Mouse (Mus musculus) CH12F3 (cell line): ENCODE measurements around the gene Foxl1.
"Not testable (repeated sequence)": the region's sequence is repeated elsewhere in the genome, so short reads cannot be mapped to it uniquely, and the experiment has no call there.

Experiments
- in situ Hi-C: fragments of 300-500 bp; cut with MboI; formaldehyde crosslinking; loops from 2 replicates; pipeline ENCODE4 v1.14.3; 2020; ENCODE audit warnings: low sequenced_read_pairs

Gene Foxl1

GRCm38 (mm10) chr8:121120456-121121419 is 7.0 kb upstream of the Foxl1 start:
- in situ Hi-C loops, result loop anchor here (10.0 to 25.0 kb wide), 2 partner anchors 267 to 394 kb away; no protein-coding TSS in a partner anchor

DNA sequence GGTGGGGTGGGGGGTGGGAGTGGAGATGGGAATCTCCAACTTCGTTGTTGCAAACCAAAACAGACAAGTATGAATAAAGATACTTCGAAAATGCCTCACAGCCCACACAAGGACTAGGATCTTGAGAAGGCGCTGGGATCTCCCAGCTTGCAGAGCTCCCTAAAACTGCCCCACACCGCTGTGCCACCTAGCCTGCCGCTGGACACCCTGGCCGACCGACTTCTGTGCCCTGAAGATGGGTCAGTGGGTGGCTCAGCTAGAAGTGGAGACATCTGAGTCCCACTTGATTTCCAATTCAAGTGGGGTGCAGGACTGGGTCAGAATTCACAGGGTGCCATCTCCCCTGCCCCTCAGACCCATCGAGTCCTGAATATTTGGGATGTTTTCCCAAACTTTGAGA is 6.0 kb upstream of the Foxl1 start:
- in situ Hi-C loops, result loop anchor here (10.0 to 25.0 kb wide), 2 partner anchors 266 to 393 kb away; no protein-coding TSS in a partner anchor

DNA sequence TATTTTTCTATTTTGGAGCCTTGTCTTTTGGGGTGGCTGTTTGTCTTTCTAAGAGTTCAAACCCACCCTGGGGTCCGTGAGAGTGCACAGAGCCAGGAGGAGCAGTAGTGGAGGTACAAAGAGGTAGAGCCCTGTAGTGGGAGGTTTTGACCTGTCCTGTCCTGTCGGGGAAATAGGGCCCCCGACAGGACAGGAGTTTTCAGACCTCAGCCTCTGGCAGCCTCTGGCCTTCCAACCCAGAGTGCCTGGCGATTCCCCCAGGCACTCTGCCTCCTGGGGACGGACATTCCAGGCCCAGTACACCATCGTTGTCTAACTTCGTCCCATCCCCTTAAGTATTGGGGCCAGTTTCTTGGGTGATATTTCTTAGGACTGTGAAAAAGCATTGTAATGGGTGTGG is 5.4 kb upstream of the Foxl1 start:
- in situ Hi-C loops, result loop anchor here (10.0 to 25.0 kb wide), 2 partner anchors 265 to 392 kb away; no protein-coding TSS in a partner anchor

DNA sequence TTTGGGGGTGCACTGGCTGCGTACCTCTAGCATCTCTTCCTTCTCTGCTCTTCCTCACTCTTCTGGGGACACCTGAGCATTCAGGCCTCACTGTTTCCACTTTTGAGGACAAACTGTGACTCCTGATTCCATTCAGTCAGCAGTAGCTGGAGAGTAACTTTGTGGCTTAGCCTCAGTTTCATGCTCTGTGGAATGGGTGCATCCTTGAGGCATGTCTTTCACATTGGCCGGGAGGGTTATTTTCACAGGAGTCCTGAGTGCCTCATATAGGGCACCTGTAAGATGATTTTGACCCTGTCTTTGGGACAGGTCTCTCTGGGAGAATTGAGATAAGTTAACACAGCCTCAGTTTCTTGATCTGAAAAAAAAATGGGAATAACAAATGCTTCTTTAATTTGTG is 4.6 kb upstream of the Foxl1 start:
- in situ Hi-C loops, result loop anchor here (10.0 to 25.0 kb wide), 2 partner anchors 264 to 392 kb away; no protein-coding TSS in a partner anchor

GRCm38 (mm10) chr8:121124547-121125239 is 3.0 kb upstream of the Foxl1 start:
- in situ Hi-C loops, result loop anchor here (10.0 to 25.0 kb wide), 2 partner anchors 263 to 390 kb away; no protein-coding TSS in a partner anchor

DNA sequence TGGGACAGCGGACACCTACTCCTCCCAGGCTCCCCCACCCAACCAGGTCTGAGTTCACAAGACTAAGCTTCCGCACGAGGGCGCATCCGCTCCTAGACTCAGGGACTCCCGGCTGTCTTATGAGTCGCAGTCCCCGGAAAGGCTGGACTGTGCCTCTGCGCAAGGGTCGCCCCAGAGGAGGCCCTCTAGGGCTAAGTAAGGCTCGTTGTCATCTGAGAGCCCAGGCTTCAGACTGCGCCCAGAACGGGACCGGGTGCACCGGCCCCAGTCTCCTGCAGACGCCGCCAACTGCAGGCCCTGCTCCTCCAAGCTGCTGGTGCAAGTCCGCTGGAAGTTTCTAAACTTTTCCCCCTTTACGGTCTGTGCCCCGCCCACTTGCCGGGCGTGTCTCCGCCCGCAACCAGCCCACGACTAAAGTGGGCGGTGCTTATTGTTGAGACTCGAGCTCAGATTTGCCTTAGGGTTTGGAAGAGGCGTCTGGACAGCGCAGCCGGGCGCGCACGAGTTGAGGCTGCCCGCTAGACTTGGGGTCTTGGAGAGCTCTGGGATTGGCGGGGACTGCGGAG is 2.3 kb upstream of the Foxl1 start:
- in situ Hi-C loops, result loop anchor here (10.0 kb wide), 1 partner anchor 389 kb away; no protein-coding TSS in a partner anchor

DNA sequence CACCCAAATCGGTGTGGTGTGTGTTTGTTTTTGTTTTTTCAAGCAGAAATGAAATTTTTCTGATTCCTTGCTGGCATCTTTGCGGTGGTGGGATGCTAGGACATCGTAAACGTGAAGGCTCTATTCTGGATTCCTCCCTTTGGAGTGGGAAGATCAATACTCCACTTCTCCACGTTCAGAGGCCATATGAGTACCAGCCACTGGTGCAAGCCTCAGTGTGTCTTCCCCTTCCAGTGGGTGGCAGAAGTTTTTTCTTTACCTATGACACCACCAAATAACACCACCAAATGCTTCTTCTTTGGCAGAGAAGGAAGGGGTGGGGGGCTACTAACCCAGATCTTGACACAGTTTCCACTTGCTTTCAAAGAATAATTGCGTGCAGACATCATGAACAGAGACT is 1.5 kb upstream of the Foxl1 start:
- in situ Hi-C loops, result loop anchor here (10.0 kb wide), 1 partner anchor 389 kb away; no protein-coding TSS in a partner anchor

DNA sequence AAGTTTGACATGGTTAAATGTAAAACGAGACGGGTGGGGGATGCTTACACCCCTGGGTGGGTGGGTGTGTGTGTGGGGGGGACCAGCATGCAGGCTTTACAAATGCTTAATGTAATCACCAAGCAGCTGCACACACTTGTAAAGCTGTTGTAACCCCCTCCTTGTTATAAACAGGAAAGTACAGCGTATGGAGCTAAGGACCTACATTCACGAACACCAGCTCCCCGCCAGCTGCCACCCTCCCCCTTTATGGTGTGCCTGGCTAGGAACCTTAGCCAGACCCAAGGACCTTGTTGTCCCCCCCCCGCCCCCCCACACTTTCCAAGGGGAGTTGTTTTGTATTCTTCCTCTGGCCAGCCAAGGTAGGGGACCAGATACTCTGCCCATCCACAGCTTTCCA is 1.0 kb upstream of the Foxl1 start:
- in situ Hi-C loops, result loop anchor here (10.0 kb wide), 1 partner anchor 388 kb away; no protein-coding TSS in a partner anchor

GRCm38 (mm10) chr8:121127291-121127701 is 444 bp upstream of the Foxl1 start:
- in situ Hi-C loops, result loop anchor here (10.0 kb wide), 1 partner anchor 388 kb away; no protein-coding TSS in a partner anchor

- in situ Hi-C loops, result loop anchor here (10.0 kb wide), 1 partner anchor 386 kb away; no protein-coding TSS in a partner anchor
Observed at GRCm38 (mm10) chr8:121128531-121129264, 958 bp downstream of the Foxl1 start.

- in situ Hi-C loops, result loop anchor here (10.0 kb wide), 1 partner anchor 385 kb away; no protein-coding TSS in a partner anchor
Observed at GRCm38 (mm10) chr8:121129265-121129940, 1.7 kb downstream of the Foxl1 start.

GRCm38 (mm10) chr8:121130522-121130921 is 2.8 kb downstream of the Foxl1 start:
- in situ Hi-C loops, result no loop called here

- in situ Hi-C loops, result no loop called here
Observed at GRCm38 (mm10) chr8:121132961-121133513, 5.3 kb downstream of the Foxl1 start.

- in situ Hi-C loops, result no loop called here
Observed at GRCm38 (mm10) chr8:121134102-121134501, 6.4 kb downstream of the Foxl1 start.

DNA sequence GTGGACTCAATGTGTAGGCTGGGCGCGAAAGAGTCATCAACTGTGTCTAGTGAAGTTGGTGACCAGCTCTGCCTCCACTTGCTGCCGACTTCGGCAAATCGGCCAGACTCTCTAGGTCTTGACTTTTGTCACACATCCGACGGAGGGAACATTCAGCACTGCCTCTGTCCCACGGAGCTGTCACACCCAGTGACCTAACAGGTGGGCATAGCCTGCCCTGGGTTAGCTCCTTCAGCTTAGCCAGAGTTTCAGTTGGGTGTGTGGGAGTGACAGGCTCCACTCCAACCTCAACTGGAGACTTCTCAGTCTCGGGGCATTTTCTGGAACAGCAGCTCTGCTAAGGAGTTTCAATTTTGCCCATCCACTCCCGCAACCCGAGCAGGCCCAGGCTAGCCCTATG is 6.8 kb downstream of the Foxl1 start:
- in situ Hi-C loops, result no loop called here

GRCm38 (mm10) chr8:121136856-121137255 is 9.1 kb downstream of the Foxl1 start:
- in situ Hi-C loops, result no loop called here

DNA sequence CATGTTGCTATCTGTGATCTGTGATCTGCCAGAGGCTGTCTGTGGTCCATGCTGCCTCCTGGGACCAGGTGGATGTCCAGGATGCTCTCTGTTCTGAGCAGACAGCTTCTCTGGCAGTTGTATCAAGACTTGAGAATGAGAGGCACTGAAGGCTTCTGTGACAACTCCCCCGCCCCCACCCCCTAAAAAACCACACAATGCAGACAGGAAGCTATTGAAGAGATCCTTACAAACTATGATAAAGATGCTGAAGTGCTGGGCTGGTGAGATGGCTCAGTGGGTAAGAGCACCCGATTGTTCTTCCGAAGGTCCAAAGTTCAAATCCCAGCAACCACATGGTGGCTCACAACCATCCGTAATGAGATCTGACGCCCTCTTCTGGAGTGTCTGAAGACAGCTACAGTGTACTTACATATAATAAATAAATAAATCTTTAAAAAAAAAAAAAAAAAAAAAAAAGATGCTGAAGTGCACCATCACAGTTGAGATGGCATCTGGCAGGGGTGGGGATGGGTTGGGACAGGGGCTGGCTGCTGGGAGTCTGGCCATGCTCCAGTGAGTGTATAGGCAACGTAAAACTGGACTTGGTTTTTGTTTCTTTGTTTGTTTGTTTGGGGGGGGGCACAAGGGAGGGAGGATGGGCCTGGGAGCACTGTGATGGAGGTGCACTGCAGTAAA is 17.9 kb downstream of the Foxl1 start:
- in situ Hi-C loops, result not testable (repeated sequence)

GRCm38 (mm10) chr8:121148573-121149083 is 20.9 kb downstream of the Foxl1 start:
- in situ Hi-C loops, result no loop called here
